Mouse (Mus musculus): ENCODE measurements around the gene Tax1bp1.

- TF ChIP-seq CTCF (IDR thresholded peaks at IDR 0.05; ENCODE audit: control insufficient read depth, insufficient read depth, insufficient replicate concordance, low read depth, low read length) (no peak), POLR2A (IDR thresholded peaks at IDR 0.05; ENCODE audit: control insufficient read depth, low read depth, low read length) (no peak)
Measured at GRCm38 (mm10) chr6:52797252-52797800, 83.8 kb downstream of the Tax1bp1 start.
